Mouse (Mus musculus): Measurements from ENCODE around the gene Fmo2. TPM values are rescaled to one million over a fixed set of nuclear protein-coding genes. Genes with fewer than 3 reads are reported as not detected.

Fmo2 gene
- total and polyA plus RNA-seq, 2 experiments from 2014 or later = 0.14 to 0.44 TPM

GRCm38 (mm10) chr1:162901879-162902278, 3.4 kb upstream of the Fmo2 start:
- TF ChIP-seq CTCF (IDR thresholded peaks at IDR 0.05) = no peak
- 66% methylated on average over 4 of the region's 4 CpGs for WGBS
- ATAC-seq (ENCODE audit: low FRiP score) (no peak), DNase-seq (ENCODE audit: low spot score) (peak; percentile 56)
- Histone ChIP-seq H3K9me3 (ENCODE audit: low read length) (no peaks in the 10 kb centered on the region), H3K9ac (replicated peaks; ENCODE audit: low read length, poor library complexity, severe bottlenecking) (no peak overlapping the region), H3K36me3 (ENCODE audit: insufficient read depth, low read length) (no peaks in the 10 kb centered on the region), H3K4me3 (ENCODE audit: low read depth, low read length) (no peak overlapping the region), H3K27me3 (ENCODE audit: insufficient read depth, low read length) (no peaks in the 10 kb centered on the region), H3K27ac (ENCODE audit: low read depth, low read length) (no peak overlapping the region), H3K4me2 (ENCODE audit: low read depth, low read length, poor library complexity, severe bottlenecking) (no peak overlapping the region), H3K4me1 (ENCODE audit: insufficient read depth, low read length) (no peaks in the 10 kb centered on the region)

DNA sequence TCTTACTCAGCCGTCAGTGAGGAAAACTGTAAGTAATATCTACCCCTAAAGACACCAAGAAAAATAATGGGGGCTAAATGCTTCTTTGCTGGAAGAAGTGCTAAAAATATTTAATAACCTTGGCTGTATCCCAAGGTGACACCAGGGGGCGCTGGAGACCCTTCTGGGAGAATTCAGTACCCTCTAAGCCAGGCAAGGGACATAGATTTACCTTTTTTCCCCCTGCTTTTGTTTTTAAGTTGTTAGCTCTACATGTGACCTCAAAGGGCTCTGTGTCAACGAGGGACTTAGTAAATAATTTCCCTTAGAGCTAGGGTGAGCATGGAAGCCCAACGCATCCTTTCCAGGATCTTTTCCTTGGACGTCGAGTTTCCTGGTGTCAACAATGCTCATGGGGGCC, 2.6 kb downstream of the Fmo2 start:
- no peaks in the 10 kb centered on the region for H3K36me3 ChIP-seq (ENCODE audit: insufficient read depth, low read length)
- no peak overlapping the region for H3K4me3 ChIP-seq (ENCODE audit: low read depth, low read length)
- H3K27ac ChIP-seq (ENCODE audit: low read depth, low read length) = no peak overlapping the region
- peak; percentile 84 for TF ChIP-seq CTCF (IDR thresholded peaks at IDR 0.05)
- H3K9ac ChIP-seq (replicated peaks; ENCODE audit: low read length, poor library complexity, severe bottlenecking) = no peak overlapping the region
- no peaks in the 10 kb centered on the region for H3K27me3 ChIP-seq (ENCODE audit: insufficient read depth, low read length)
- ATAC-seq (ENCODE audit: low FRiP score) (no peak), DNase-seq (ENCODE audit: low spot score) (peak; percentile 69)
- no peaks in the 10 kb centered on the region for H3K4me1 ChIP-seq (ENCODE audit: insufficient read depth, low read length)
- H3K4me2 ChIP-seq (ENCODE audit: low read depth, low read length, poor library complexity, severe bottlenecking) = no peak overlapping the region
- 44% methylated on average over 6 of the region's 6 CpGs for WGBS
- no peaks in the 10 kb centered on the region for H3K9me3 ChIP-seq (ENCODE audit: low read length)

DNA sequence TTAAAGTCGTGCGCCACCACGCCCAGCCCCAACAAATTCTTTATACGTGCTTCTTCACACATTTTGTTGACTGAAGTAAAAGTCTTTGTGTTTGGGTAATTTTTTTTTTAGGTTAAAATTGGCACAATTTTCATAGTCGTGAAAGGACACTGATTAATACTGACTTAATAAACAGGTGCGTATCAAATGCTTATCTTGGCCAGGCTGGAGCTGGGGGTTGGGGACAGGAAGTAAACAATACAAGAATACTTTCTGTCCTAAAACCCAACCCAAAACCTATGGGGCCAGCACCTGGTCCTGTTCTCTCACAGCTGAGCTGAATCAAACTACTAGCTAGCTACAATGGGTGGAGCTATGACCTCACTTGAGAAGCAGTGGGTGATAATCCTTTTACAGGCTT, 5.5 kb downstream of the Fmo2 start:
- Histone ChIP-seq H3K36me3 (ENCODE audit: insufficient read depth, low read length) (no peaks in the 10 kb centered on the region), H3K9ac (replicated peaks; ENCODE audit: low read length, poor library complexity, severe bottlenecking) (no peak overlapping the region), H3K9me3 (ENCODE audit: low read length) (no peaks in the 10 kb centered on the region), H3K27me3 (ENCODE audit: insufficient read depth, low read length) (no peaks in the 10 kb centered on the region), H3K27ac (ENCODE audit: low read depth, low read length) (no peak overlapping the region), H3K4me3 (ENCODE audit: low read depth, low read length) (no peak overlapping the region), H3K4me1 (ENCODE audit: insufficient read depth, low read length) (no peaks in the 10 kb centered on the region), H3K4me2 (ENCODE audit: low read depth, low read length, poor library complexity, severe bottlenecking) (no peak overlapping the region)
- DNase-seq (ENCODE audit: low spot score) (no peak), ATAC-seq (ENCODE audit: low FRiP score) (no peak)
- 95% methylated on average over 6 of the region's 6 CpGs for WGBS
- TF ChIP-seq CTCF (IDR thresholded peaks at IDR 0.05) = no peak

DNA sequence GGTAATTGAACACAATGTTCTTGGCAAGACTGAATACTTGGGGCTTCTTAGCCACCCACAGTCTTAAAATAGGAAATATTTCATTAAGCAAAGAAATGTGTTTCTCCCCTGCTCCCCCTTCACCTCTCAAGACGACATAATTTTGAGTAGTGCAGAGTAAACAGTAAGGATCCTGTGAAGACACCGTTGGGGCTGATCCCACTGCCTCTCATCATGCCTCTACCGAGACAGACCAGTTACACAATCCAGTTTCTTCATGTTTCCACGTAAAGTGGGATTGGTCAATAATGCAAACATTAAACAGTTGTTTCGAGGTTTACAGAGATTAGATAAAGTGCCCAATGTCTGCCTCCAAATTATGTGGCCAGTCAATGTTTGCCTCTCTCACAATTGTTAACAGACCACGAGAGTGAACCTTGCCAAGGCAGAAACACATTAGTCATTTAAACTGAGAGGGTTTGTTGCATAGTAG, 6.5 kb downstream of the Fmo2 start:
- DNase-seq (ENCODE audit: low spot score) (no peak), ATAC-seq (ENCODE audit: low FRiP score) (no peak)
- 74% methylated on average over 6 of the region's 6 CpGs for WGBS
- H3K36me3 ChIP-seq (ENCODE audit: insufficient read depth, low read length) = no peaks in the 10 kb centered on the region
- no peaks in the 10 kb centered on the region for H3K9me3 ChIP-seq (ENCODE audit: low read length)
- H3K27me3 ChIP-seq (ENCODE audit: insufficient read depth, low read length) = no peaks in the 10 kb centered on the region
- H3K4me1 ChIP-seq (ENCODE audit: insufficient read depth, low read length) = no peaks in the 10 kb centered on the region
- no peak overlapping the region for H3K9ac ChIP-seq (replicated peaks; ENCODE audit: low read length, poor library complexity, severe bottlenecking)
- no peak for TF ChIP-seq CTCF (IDR thresholded peaks at IDR 0.05)
- no peak overlapping the region for H3K27ac ChIP-seq (ENCODE audit: low read depth, low read length)
- no peak overlapping the region for H3K4me3 ChIP-seq (ENCODE audit: low read depth, low read length)
- H3K4me2 ChIP-seq (ENCODE audit: low read depth, low read length, poor library complexity, severe bottlenecking) = no peak overlapping the region

- WGBS = 88% methylated on average over 12 of the region's 12 CpGs
- Histone ChIP-seq H3K4me1 (ENCODE audit: insufficient read depth, low read length) (no peaks in the 10 kb centered on the region), H3K9ac (replicated peaks; ENCODE audit: low read length, poor library complexity, severe bottlenecking) (no peak overlapping the region)
Observed at GRCm38 (mm10) chr1:162888646-162889045, 9.9 kb downstream of the Fmo2 start.

DNA sequence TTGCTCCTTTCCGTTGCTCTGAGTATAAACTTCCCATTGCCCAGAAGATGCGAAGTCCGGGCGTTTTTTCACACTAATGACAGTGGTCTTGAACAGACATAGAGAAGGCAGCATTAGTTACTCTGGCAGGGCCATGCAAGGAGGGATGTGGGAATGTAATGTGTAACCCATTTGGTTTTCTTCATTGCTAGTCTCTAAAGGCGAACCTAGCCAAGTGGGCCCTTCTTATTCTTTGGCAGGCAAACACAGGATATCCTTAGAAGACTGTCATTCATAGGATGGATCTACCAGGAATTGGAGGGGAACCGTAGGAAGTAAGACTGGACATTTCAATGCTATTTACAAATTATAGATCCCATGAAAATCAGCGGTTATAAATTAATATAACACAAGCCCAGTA, 10.9 kb downstream of the Fmo2 start:
- Histone ChIP-seq H3K4me3 (ENCODE audit: low read depth, low read length) (no peak overlapping the region), H3K4me2 (ENCODE audit: low read depth, low read length, poor library complexity, severe bottlenecking) (no peak overlapping the region), H3K27me3 (ENCODE audit: insufficient read depth, low read length) (no peaks in the 10 kb centered on the region), H3K9ac (replicated peaks; ENCODE audit: low read length, poor library complexity, severe bottlenecking) (no peak overlapping the region), H3K9me3 (ENCODE audit: low read length) (no peaks in the 10 kb centered on the region), H3K4me1 (ENCODE audit: insufficient read depth, low read length) (no peaks in the 10 kb centered on the region), H3K27ac (ENCODE audit: low read depth, low read length) (no peak overlapping the region), H3K36me3 (ENCODE audit: insufficient read depth, low read length) (no peaks in the 10 kb centered on the region)
- WGBS = 93% methylated on average over 7 of the region's 7 CpGs
- no peak for DNase-seq (ENCODE audit: low spot score)
- TF ChIP-seq CTCF (IDR thresholded peaks at IDR 0.05) = no peak
- no peak for ATAC-seq (ENCODE audit: low FRiP score)

More at GRCm38 (mm10) chr1:162888646-162889045, 9.9 kb downstream of the Fmo2 start:
- no peaks in the 10 kb centered on the region for H3K9me3 ChIP-seq (ENCODE audit: low read length)
- H3K27ac ChIP-seq (ENCODE audit: low read depth, low read length) = no peak overlapping the region
- TF ChIP-seq CTCF (IDR thresholded peaks at IDR 0.05) = no peak
- no peaks in the 10 kb centered on the region for H3K27me3 ChIP-seq (ENCODE audit: insufficient read depth, low read length)
- no peak overlapping the region for H3K4me3 ChIP-seq (ENCODE audit: low read depth, low read length)
- DNase-seq (ENCODE audit: low spot score) (no peak), ATAC-seq (ENCODE audit: low FRiP score) (no peak)
- H3K36me3 ChIP-seq (ENCODE audit: insufficient read depth, low read length) = no peaks in the 10 kb centered on the region
- H3K4me2 ChIP-seq (ENCODE audit: low read depth, low read length, poor library complexity, severe bottlenecking) = no peak overlapping the region

Data from midbrain, postnatal 0 days (tissue).